Mouse (Mus musculus) heart, adult 9 months (tissue): ENCODE data around the gene Ptgs2.

Experiments
- DNase-seq, 2 experiments: peaks; one replicate each; pipeline ENCODE4 v3.0.0; 2022; ENCODE audit warnings: low spot score in 2 of 2

Gene Ptgs2

DNA sequence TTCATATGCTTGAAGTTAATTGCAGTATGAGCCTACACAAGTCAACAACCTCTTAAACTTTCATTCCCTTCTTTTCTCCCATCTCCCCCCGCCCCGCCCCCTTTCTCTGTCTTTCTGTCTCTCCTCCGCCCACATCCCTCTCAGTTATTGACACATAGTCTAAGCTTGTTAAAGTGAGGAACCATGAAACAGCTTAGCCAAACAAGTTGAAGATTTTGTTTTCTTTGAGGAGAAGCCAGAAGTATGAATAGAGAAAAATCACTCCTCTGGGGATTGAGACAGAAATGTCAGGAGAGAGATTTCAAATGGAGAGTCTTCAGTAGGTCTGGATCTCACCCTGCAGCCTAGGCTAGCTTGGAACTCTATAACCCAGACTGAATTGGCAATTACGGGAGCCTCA lies 47.4 kb downstream of the Ptgs2 start:
- no peak for DNase-seq

DNA sequence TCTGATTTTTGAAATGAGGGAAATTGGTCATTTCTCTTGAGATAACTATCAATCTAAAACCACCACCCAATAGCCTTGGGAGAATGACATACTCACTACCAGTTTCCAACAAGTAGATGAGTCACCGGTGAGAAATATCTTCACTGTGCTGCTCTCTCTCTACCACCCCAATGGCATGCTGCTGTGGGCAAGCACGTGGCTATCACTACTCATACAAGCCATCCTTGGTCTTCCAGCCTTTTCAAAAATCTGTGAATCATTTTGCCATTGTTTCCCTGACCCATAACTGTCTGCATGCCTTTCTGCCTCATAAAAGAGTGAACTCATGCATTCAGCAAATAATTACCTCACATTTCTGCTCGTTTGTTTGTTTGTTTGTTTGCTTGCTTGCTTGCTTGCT lies 51.6 kb downstream of the Ptgs2 start:
- DNase-seq = no peak
